Mouse (Mus musculus) lung, embryonic 14.5 days (tissue): ENCODE measurements at regions not wholly inside any gene's neighbourhood (a gene's known extent, or its start where the extent isn't known, plus 50 kb on each side); places are given as distances from the start of the nearest gene placed in this dataset.

Experiments
- ATAC-seq: fragments of 200-750 bp; cut with Nextera tagmentation; 2 replicates; pipeline ENCODE4 v1.8.0; 2017; ENCODE audit warnings: mild to moderate bottlenecking, moderate TSS enrichment, moderate library complexity; ENCODE audit not compliant: insufficient read depth
- DNase-seq: peaks from one replicate; pipeline ENCODE4 v3.0.0-alpha.2; 2015
- H3K27ac ChIP-seq: fragments of 300-500 bp; sonication (generic); 2 replicates; pipeline ENCODE4 v1.5.1; 2014; ENCODE audit warnings: low read depth, mild to moderate bottlenecking, moderate library complexity
- H3K27me3 ChIP-seq: fragments of 300-500 bp; sonication (generic); 2 replicates; pipeline ENCODE4 v1.6.1; 2014; ENCODE audit warnings: low read length, control low read depth; ENCODE audit not compliant: insufficient read depth
- H3K36me3 ChIP-seq: fragments of 300-500 bp; sonication (generic); 2 replicates; pipeline ENCODE4 v1.6.1; 2014; ENCODE audit warnings: control low read depth; ENCODE audit not compliant: insufficient read depth
- H3K4me1 ChIP-seq: fragments of 300-500 bp; sonication (generic); 2 replicates; pipeline ENCODE4 v1.6.1; 2014; ENCODE audit warnings: antibody characterized with exemption, control low read depth; ENCODE audit not compliant: insufficient read depth
- H3K4me2 ChIP-seq: fragments of 300-500 bp; sonication (generic); 2 replicates; pipeline ENCODE4 v1.6.1; 2014; ENCODE audit warnings: mild to moderate bottlenecking
- H3K4me3 ChIP-seq: fragments of 300-500 bp; sonication (generic); 2 replicates; pipeline ENCODE4 v1.5.1; 2014; ENCODE audit warnings: low read depth, low read length
- H3K9ac ChIP-seq: fragments of 300-500 bp; sonication (generic); 2 replicates; pipeline ENCODE4 v1.6.1; 2014
- H3K9me3 ChIP-seq: fragments of 300-500 bp; sonication (generic); 2 replicates; pipeline ENCODE4 v1.6.1; 2016; ENCODE audit warnings: low read depth, low read length, control low read depth
- CTCF ChIP-seq: IDR thresholded peaks from 2 replicates; pipeline ENCODE4 v1.5.1; 2016; ENCODE audit warnings: antibody characterized with exemption, low read depth
- WGBS: fragments of 180-500 bp; shearing (Covaris S2); extraction: QIAGEN DNeasy Blood & Tissue Kit; methylation state at CpG from one replicate; pipeline ENCODE4 v1.1.7; 2014; 5-methylcytosine and 5-hydroxymethylcytosine counted together

GRCm38 (mm10) chr3:149098764-149099163, 108.4 kb upstream of the Adgrl2 start:
- no peak overlapping the region for H3K9ac ChIP-seq
- ATAC-seq (no peak), DNase-seq (no peak)
- H3K27me3 ChIP-seq: no peaks in the 10 kb centered on the region
- TF ChIP-seq CTCF: no peak
- no peak overlapping the region for H3K27ac ChIP-seq
- no peaks in the 10 kb centered on the region for H3K9me3 ChIP-seq
- no peaks in the 10 kb centered on the region for H3K36me3 ChIP-seq
- no peak overlapping the region for H3K4me2 ChIP-seq
- WGBS: 47% methylated on average over 4 of the region's 4 CpGs
- no peak overlapping the region for H3K4me3 ChIP-seq
- peaks cover 14% of the 10 kb centered on the region for H3K4me1 ChIP-seq

GRCm38 (mm10) chr3:149097026-149097425, 106.7 kb upstream of the Adgrl2 start:
- H3K9ac ChIP-seq: no peak overlapping the region
- H3K36me3 ChIP-seq: no peaks in the 10 kb centered on the region
- ATAC-seq: no peak
- no peak for TF ChIP-seq CTCF
- H3K9me3 ChIP-seq: no peaks in the 10 kb centered on the region
- H3K4me2 ChIP-seq: no peak overlapping the region
- DNase-seq: no peak
- H3K4me1 ChIP-seq: peaks cover 16% of the 10 kb centered on the region
- no peak overlapping the region for H3K4me3 ChIP-seq
- 46% methylated on average over 4 of the region's 4 CpGs for WGBS
- no peaks in the 10 kb centered on the region for H3K27me3 ChIP-seq
- no peak overlapping the region for H3K27ac ChIP-seq

- WGBS: 6% methylated on average over 5 of the region's 5 CpGs
- no peak overlapping the region for H3K9ac ChIP-seq
- DNase-seq: peak; percentile 66
- H3K27me3 ChIP-seq: no peaks in the 10 kb centered on the region
- H3K4me2 ChIP-seq: peak overlapping the region; percentile 21
- no peaks in the 10 kb centered on the region for H3K9me3 ChIP-seq
- no peak overlapping the region for H3K27ac ChIP-seq
- H3K4me1 ChIP-seq: peaks cover 16% of the 10 kb centered on the region
- TF ChIP-seq CTCF: no peak
- no peaks in the 10 kb centered on the region for H3K36me3 ChIP-seq
- no peak for ATAC-seq
- H3K4me3 ChIP-seq: no peak overlapping the region
Measured at GRCm38 (mm10) chr3:149092649-149093048, 102.3 kb upstream of the Adgrl2 start.

- DNase-seq: no peak
- H3K9ac ChIP-seq: no peak overlapping the region
- TF ChIP-seq CTCF: no peak
- H3K9me3 ChIP-seq: no peaks in the 10 kb centered on the region
- no peaks in the 10 kb centered on the region for H3K27me3 ChIP-seq
- 70% methylated on average over 5 of the region's 5 CpGs for WGBS
- H3K27ac ChIP-seq: no peak overlapping the region
- peaks cover 19% of the 10 kb centered on the region for H3K4me1 ChIP-seq
- ATAC-seq: no peak
- no peaks in the 10 kb centered on the region for H3K36me3 ChIP-seq
- H3K4me2 ChIP-seq: no peak overlapping the region
- no peak overlapping the region for H3K4me3 ChIP-seq
Measured at GRCm38 (mm10) chr3:149090103-149090502, 99.7 kb upstream of the Adgrl2 start.

- 0 out of 2 replicates have a peak overlapping the region, but pooled peaks have one; percentile 21 for H3K27ac ChIP-seq
- peak overlapping the region; percentile 60 for H3K4me2 ChIP-seq
- H3K4me3 ChIP-seq: peak overlapping the region; percentile 21
- 9% methylated on average over 16 of the region's 16 CpGs for WGBS
- peak overlapping the region; percentile 32 for H3K9ac ChIP-seq
- no peaks in the 10 kb centered on the region for H3K9me3 ChIP-seq
- no peaks in the 10 kb centered on the region for H3K27me3 ChIP-seq
- DNase-seq: peak; percentile 63
- ATAC-seq: 0 out of 2 replicates have a peak, but pooled peaks have one; percentile 33
- TF ChIP-seq CTCF: no peak
- no peaks in the 10 kb centered on the region for H3K36me3 ChIP-seq
- H3K4me1 ChIP-seq: peaks cover 28% of the 10 kb centered on the region
Measured at GRCm38 (mm10) chr3:149088621-149089128, 98.3 kb upstream of the Adgrl2 start.

- Histone ChIP-seq H3K27ac (no peak overlapping the region), H3K27me3 (no peaks in the 10 kb centered on the region), H3K4me2 (no peak overlapping the region), H3K36me3 (no peaks in the 10 kb centered on the region), H3K9me3 (no peaks in the 10 kb centered on the region), H3K9ac (no peak overlapping the region), H3K4me3 (no peak overlapping the region), H3K4me1 (peaks cover 32% of the 10 kb centered on the region)
- 46% methylated on average over 8 of the region's 8 CpGs for WGBS
- TF ChIP-seq CTCF: no peak
- DNase-seq: peak; percentile 54
- no peak for ATAC-seq
Measured at GRCm38 (mm10) chr3:149087488-149087887, 97.1 kb upstream of the Adgrl2 start.

- no peak for ATAC-seq
- Histone ChIP-seq H3K4me3 (no peak overlapping the region), H3K27ac (no peak overlapping the region), H3K9ac (no peak overlapping the region), H3K4me1 (peaks cover 27% of the 10 kb centered on the region), H3K9me3 (no peaks in the 10 kb centered on the region), H3K36me3 (no peaks in the 10 kb centered on the region), H3K27me3 (no peaks in the 10 kb centered on the region), H3K4me2 (no peak overlapping the region)
- DNase-seq: no peak
- 24% methylated on average over 5 of the region's 5 CpGs for whole genome bisulfite sequencing
- TF ChIP-seq CTCF: no peak
Measured at GRCm38 (mm10) chr3:149086704-149087103, 96.3 kb upstream of the Adgrl2 start.
